Mouse (Mus musculus): Measurements from ENCODE around the gene Sertad2.

DNA sequence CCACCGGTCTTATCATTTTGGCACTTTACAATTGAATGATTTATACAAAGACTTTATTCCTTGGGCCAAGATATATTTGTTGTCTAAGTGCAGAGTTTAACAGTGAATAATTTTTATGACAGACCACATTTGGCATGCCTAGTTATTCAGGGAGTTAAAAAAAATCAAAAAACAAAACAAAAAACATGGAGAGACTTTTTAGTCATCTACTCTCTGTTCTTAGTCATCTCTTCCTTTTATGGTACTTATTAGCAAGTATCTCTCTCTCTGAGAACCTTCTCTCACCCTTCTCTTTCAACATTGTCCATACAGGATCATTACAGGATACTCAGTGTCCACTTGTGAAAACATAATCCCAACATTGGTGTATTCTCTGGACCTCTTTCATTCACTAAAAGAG is 42.2 kb downstream of the Sertad2 start:
- TF ChIP-seq CTCF (IDR thresholded peaks at IDR 0.05; ENCODE audit: extremely low read depth, insufficient read depth, low read length) = no peak
- no peak for TF ChIP-seq POLR2A (IDR thresholded peaks at IDR 0.05; ENCODE audit: extremely low read depth, insufficient read depth, low read length)
